Mouse (Mus musculus): Measurements from ENCODE around the gene Gm3468. TPM values are rescaled to one million over a fixed set of nuclear protein-coding genes. Genes with fewer than 3 reads are reported as not detected.
"Not testable (repeated sequence)": the region's sequence is repeated elsewhere in the genome, so short reads cannot be mapped to it uniquely, and the experiment has no call there.

Gm3468 gene
- polyA plus RNA-seq (2015; fragmentation: Nextera tagmentation; extraction: Ambion mirVana) = not detected in 2 replicates

DNA sequence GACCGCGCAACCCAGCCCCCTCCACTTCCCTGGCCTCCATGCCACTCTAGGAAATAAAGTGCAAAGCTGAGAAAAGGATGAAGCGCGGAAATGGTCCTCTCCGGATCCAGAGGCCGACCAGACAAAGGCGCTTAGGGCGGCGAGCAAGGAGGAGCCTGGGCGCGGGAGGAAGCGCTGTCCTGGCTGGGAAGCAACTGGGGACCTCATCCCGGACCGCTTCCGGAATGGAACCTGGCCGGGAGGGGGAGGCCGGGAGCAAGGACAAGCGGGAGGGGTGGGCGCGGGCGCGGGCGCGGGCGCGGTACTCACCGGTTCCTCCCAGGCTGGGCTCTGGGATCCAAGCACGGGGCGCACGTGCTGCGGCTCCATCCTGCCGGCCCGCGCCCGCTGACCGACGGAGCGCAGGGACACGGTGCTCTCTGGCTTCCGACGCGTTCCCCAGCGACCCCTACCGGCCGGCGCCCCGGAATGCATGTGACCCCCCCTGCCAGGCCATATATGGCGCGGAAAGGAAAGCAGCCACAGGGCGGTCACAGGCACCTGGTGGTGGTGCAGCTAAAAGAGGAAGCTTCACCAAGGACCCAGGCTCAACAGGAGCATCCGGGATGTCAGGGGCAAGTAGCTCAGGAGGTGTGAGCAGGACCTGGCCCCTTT lies at the start of gene Gm3468:
Gene Gm3468 (minus strand): TSS at position 394 of the 654 bp plus-strand sequence.
- peak within 1 kb of the TSS; percentile 39; the same call in 1 of the 2 replicates for H3K4me2 ChIP-seq
- WGBS (ENCODE audit: insufficient replicate concordance) = under 1% methylated on average over 47 of the region's 51 CpGs
- not testable (repeated sequence) for H3K27me3 ChIP-seq; H3K9me3 ChIP-seq (replicated peaks); H3K4me3 ChIP-seq (replicated peaks); H3K27ac ChIP-seq (replicated peaks); H3K4me1 ChIP-seq (replicated peaks); ATAC-seq (ENCODE audit: insufficient read depth); H3K9ac ChIP-seq; H3K36me3 ChIP-seq (replicated peaks)

DNA sequence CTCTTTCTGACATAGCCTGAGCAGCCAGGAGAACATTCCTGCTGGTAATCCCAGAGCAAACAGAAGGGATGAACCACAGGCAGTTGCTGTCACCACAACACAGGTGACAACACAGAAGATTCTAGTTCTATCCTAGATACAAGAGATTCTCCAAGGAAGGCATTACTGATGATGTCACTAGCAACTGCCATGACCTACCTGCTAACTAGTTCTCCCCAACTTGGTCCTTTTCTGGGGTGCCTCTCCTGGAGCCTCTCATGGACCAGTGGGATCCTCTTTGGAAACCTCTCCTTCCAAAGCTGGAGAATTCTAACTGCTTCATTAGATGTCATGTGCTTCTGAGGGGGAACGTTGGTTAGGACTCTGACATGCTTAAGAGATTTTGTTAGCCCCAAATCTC lies 17.2 kb upstream of the Gm3468 start, which contains the start of gene Gm3476:
Gene Gm3476 (minus strand): TSS at position 101 of the 400 bp plus-strand sequence.
- not testable (repeated sequence) for H3K4me3 ChIP-seq (replicated peaks); ATAC-seq (ENCODE audit: insufficient read depth); H3K27me3 ChIP-seq; H3K4me1 ChIP-seq (replicated peaks); H3K9me3 ChIP-seq (replicated peaks); H3K36me3 ChIP-seq (replicated peaks); H3K9ac ChIP-seq; H3K27ac ChIP-seq (replicated peaks); H3K4me2 ChIP-seq
- WGBS (ENCODE audit: insufficient replicate concordance) = no CpG with 5 or more reads among the region's 1 CpGs

DNA sequence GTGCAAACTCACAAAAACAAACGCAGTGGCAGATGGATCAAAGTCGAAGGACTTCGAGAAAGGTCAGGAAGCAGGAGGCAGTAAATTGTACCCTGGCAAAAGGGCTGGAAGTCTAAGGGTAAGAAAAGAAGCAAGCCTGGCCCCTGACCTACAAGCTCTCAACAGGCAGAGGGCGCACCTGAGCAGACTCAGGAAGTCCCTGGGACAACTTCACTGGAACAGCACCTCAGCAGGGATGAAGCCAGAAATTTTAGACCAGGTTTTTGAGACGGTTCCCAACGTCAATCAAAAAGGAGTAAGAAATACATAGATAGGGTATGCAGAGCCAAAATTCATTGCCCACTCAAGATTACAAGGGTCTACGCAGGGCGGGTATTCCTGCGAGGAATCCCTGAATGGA lies 965 bp downstream of the Gm3468 start:
- H3K4me2 ChIP-seq; H3K27ac ChIP-seq (replicated peaks); H3K27me3 ChIP-seq; ATAC-seq (ENCODE audit: insufficient read depth); H3K9ac ChIP-seq; H3K4me1 ChIP-seq (replicated peaks); H3K4me3 ChIP-seq (replicated peaks); H3K9me3 ChIP-seq (replicated peaks); H3K36me3 ChIP-seq (replicated peaks): not testable (repeated sequence)
- WGBS (ENCODE audit: insufficient replicate concordance) = 9% methylated on average over 9 of the region's 9 CpGs

DNA sequence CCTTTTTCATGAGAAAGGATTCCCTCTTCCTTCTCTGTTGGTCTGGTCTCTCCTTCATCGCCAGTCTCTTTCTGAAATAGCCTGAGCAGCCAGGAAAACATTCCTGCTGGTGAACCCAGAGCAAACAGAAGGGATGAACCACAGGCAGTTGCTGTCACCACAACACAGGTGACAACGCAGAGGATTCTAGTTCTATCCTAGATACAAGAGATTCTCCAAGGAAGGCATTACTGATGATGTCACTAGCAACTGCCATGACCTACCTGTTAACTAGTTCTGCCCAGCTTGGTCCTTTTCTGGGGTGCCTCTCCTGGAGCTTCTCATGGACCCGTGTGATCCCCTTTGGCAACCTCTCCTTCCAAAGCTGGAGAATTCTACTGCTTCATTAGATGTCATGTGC lies 14.6 kb downstream of the Gm3468 start, which contains the start of gene Gm8206:
Gene Gm8206 (minus strand): TSS at position 101 of the 400 bp plus-strand sequence.
- not testable (repeated sequence) for H3K27ac ChIP-seq (replicated peaks); H3K4me1 ChIP-seq (replicated peaks); H3K36me3 ChIP-seq (replicated peaks); H3K27me3 ChIP-seq; H3K9me3 ChIP-seq (replicated peaks); ATAC-seq (ENCODE audit: insufficient read depth); H3K4me3 ChIP-seq (replicated peaks); H3K4me2 ChIP-seq; H3K9ac ChIP-seq
- WGBS (ENCODE audit: insufficient replicate concordance) = 44% methylated on average over 2 of the region's 3 CpGs

DNA sequence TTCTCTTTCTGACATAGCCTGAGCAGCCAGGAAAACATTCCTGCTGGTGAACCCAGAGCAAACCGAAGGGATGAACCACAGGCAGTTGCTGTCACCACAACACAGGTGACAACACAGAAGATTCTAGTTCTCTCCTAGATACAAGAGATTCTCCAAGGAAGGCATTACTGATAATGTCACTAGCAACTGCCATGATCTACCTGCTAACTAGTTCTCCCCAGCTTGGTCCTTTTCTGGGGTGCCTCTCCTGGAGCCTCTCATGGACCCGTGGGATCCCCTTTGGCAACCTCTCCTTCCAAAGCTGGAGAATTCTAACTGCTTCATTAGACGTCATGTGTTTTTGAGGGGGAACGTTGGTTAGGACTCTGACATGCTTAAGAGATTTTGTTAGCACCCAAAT lies 50.3 kb downstream of the Gm3468 start, which contains the start of gene Gm6337:
Gene Gm6337 (minus strand): TSS at position 101 of the 400 bp plus-strand sequence.
- H3K9ac ChIP-seq; H3K36me3 ChIP-seq (replicated peaks); H3K4me2 ChIP-seq; H3K4me1 ChIP-seq (replicated peaks); H3K4me3 ChIP-seq (replicated peaks); H3K9me3 ChIP-seq (replicated peaks); ATAC-seq (ENCODE audit: insufficient read depth); H3K27ac ChIP-seq (replicated peaks); H3K27me3 ChIP-seq: not testable (repeated sequence)
- 49% methylated on average over 3 of the region's 4 CpGs for WGBS (ENCODE audit: insufficient replicate concordance)

Other genes starting within 250 kb of the Gm3468 start
- not detected in 2 replicates for gene Gm8237, start 228.3 kb downstream of the Gm3468 start, polyA plus RNA-seq (2015; fragmentation: Nextera tagmentation; extraction: Ambion mirVana)
- gene Gm3248, start 146.9 kb downstream of the Gm3468 start, polyA plus RNA-seq (2015; fragmentation: Nextera tagmentation; extraction: Ambion mirVana) = not detected in 2 replicates
- gene Gm3453, start 129.5 kb downstream of the Gm3468 start, polyA plus RNA-seq (2015; fragmentation: Nextera tagmentation; extraction: Ambion mirVana) = not detected in 2 replicates
- gene Gm6337, start 50.4 kb downstream of the Gm3468 start, polyA plus RNA-seq (2015; fragmentation: Nextera tagmentation; extraction: Ambion mirVana) = not detected in 2 replicates
- gene Gm8206, start 14.7 kb downstream of the Gm3468 start, polyA plus RNA-seq (2015; fragmentation: Nextera tagmentation; extraction: Ambion mirVana) = not detected in 2 replicates
- gene Gm3476, start 17.1 kb upstream of the Gm3468 start, polyA plus RNA-seq (2015; fragmentation: Nextera tagmentation; extraction: Ambion mirVana) = not detected in 2 replicates
- gene Gm21560, start 110.6 kb upstream of the Gm3468 start, polyA plus RNA-seq (2015; fragmentation: Nextera tagmentation; extraction: Ambion mirVana) = not detected in 2 replicates
- not detected in 2 replicates for gene Gm3411, start 178.6 kb upstream of the Gm3468 start, polyA plus RNA-seq (2015; fragmentation: Nextera tagmentation; extraction: Ambion mirVana)
- gene Gm21103, start 196.2 kb upstream of the Gm3468 start, polyA plus RNA-seq (2015; fragmentation: Nextera tagmentation; extraction: Ambion mirVana) = not detected in 2 replicates
- gene Gm3618, start 235.0 kb upstream of the Gm3468 start, polyA plus RNA-seq (2015; fragmentation: Nextera tagmentation; extraction: Ambion mirVana) = not detected in 2 replicates

All from liver, embryonic 15.5 days (tissue).